Mouse (Mus musculus): ENCODE results near the gene Acad11.
A peak's percentile ranks its signal among the peaks of the same experiment; 100 is the strongest.

DNA sequence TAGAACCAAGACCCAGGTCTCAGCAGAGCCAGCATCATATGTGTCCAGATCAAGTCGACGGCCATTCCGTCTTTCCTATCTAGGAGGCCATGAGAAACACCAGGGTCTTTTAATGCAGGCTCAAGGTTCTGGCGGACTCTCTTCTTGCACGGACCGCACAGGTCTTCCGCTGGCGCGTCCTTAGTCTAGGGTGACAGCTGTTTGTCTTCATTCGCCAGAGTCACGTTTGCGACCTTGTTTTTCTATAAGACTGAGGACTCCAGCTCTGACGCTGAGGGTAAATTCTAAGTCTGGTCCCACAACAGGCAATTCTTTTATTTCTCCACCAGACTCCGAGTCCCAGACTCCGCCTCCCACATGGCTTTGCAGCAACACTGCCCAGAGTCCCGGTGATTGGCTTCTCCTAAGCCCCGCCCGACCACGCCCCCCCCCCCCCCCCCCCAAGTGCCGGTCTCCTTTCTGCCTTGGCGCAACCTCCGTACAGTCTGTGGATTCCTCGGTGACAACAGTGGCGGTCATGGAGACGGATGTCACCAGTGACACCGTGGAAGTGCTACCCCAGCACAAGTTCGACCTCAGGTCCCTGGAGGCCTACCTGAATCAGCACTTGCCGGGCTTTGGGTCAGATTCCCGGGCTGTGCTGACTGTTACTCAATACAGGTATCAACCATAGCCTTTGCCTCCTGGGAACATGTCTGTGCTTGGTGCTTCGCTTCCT is at the start of gene Acad11:
- TF ChIP-seq POLR2A (IDR thresholded peaks at IDR 0.05; ENCODE audit: low read depth, low read length) (peak; percentile 80), CTCF (conservative IDR thresholded peaks at IDR 0.05; ENCODE audit: insufficient read depth, insufficient read length, low read depth, low read length) (no peak)
